Comparison of ENCODE assay signal across 8 mouse cellular contexts in genomic region chr6:85410771-85411273, GRCm38 (mm10). TPM values are rescaled to one million over a fixed set of nuclear protein-coding genes. Genes with fewer than 3 reads are reported as not detected.
A peak's percentile ranks its signal among the peaks of the same experiment; 100 is the strongest.
DNase-seq lines count a peak whose midpoint lies in the region; ATAC-seq and TF ChIP-seq lines count a peak whose summit lies in the region.

No protein-coding gene starts in this region.

- intact Hi-C loops in left cerebral cortex, postnatal 14 days (cut with DNase I), result loop anchor here (1.0 kb wide), 1 partner anchor 251 kb away; no protein-coding TSS in a partner anchor

- no peak for TF ChIP-seq POLR2A in small intestine, adult 2 months (IDR thresholded peaks at IDR 0.05; ENCODE audit: low read depth, low read length)

- TF ChIP-seq CTCF in small intestine, adult 2 months (IDR thresholded peaks at IDR 0.05; ENCODE audit: extremely low read depth, insufficient read length, insufficient replicate concordance, low read depth, low read length), result peak; percentile 69; the same call in 1 of the 2 replicates

- peak; percentile 15 for DNase-seq in gastrocnemius, adult 18-20 months (ENCODE audit: low spot score)
- no peak for DNase-seq in gastrocnemius, adult 8-10 months (ENCODE audit: low spot score in 2 of 2)
- peak; percentile 38 for DNase-seq in c-Kit-positive CD71-positive TER-119-positive erythroid progenitor cells, embryonic 14.5 days (ENCODE audit: low spot score)
- DNase-seq in forelimb bud, embryonic 11.5 days (ENCODE audit: low read depth, low spot score), result peak; percentile 82
- peak; percentile 47 to 56 for DNase-seq in left cerebral cortex, postnatal 14 days (ENCODE audit: low spot score in 2 of 2)

- H3K9ac ChIP-seq in hindbrain, embryonic 13.5 days, result no peak overlapping the region

- no peaks in the 10 kb centered on the region for H3K36me3 ChIP-seq in hindbrain, embryonic 13.5 days
- no peaks in the 10 kb centered on the region for H3K36me3 ChIP-seq in small intestine, adult 2 months (ENCODE audit: control insufficient read depth, insufficient read depth, low read length)

- no peak overlapping the region for H3K27ac ChIP-seq in hindbrain, embryonic 13.5 days
- no peak overlapping the region for H3K27ac ChIP-seq in small intestine, adult 2 months (ENCODE audit: insufficient read depth, low read depth, low read length)

- H3K4me1 ChIP-seq in hindbrain, embryonic 13.5 days (replicated peaks), result peaks cover 8% of the 10 kb centered on the region
- no peaks in the 10 kb centered on the region for H3K4me1 ChIP-seq in small intestine, adult 2 months (ENCODE audit: control insufficient read depth, insufficient read depth, insufficient read length, low read length)

- H3K4me2 ChIP-seq in hindbrain, embryonic 13.5 days, result no peak overlapping the region

- H3K27me3 ChIP-seq in hindbrain, embryonic 13.5 days, result peaks cover 59% of the 10 kb centered on the region
- H3K27me3 ChIP-seq in small intestine, adult 2 months (ENCODE audit: control insufficient read depth, insufficient read depth, low read length), result peaks cover 13% of the 10 kb centered on the region

- H3K4me3 ChIP-seq in hindbrain, embryonic 13.5 days, result no peak overlapping the region
- H3K4me3 ChIP-seq in small intestine, adult 2 months (ENCODE audit: low read depth, low read length), result no peak overlapping the region

- ATAC-seq in hindbrain, embryonic 13.5 days (ENCODE audit: low FRiP score), result peak; percentile 73
- ATAC-seq in megakaryocyte-erythroid progenitor cell, adult 5-6 weeks (replicated peaks; ENCODE audit: low FRiP score, low TSS enrichment, poor library complexity, severe bottlenecking), result peak; percentile 88

- H3K9me3 ChIP-seq in hindbrain, embryonic 13.5 days, result no peaks in the 10 kb centered on the region

- 10% methylated on average over 13 of the region's 13 CpGs for WGBS in hindbrain, embryonic 13.5 days
- WGBS in small intestine, adult 2 months, result 14% methylated on average over 13 of the region's 13 CpGs

RNA-seq across cellular contexts. Expression of gene Noto, which starts 12.9 kb away (rescaled TPM):
- not detected for total RNA-seq in gastrocnemius, adult 18-20 months (2021)
- total RNA-seq in gastrocnemius, adult 8-10 months (2022), result not detected
- not detected in 2 replicates for polyA plus RNA-seq in hindbrain, embryonic 13.5 days (2015; fragmentation: Nextera tagmentation; extraction: Ambion mirVana)
- total RNA-seq in left cerebral cortex, postnatal 14 days (2021), result not detected
- total RNA-seq in megakaryocyte-erythroid progenitor cell, adult 5-6 weeks (2014; fragmentation: Nextera tagmentation), result not detected in 2 replicates
- not detected in 2 replicates for total RNA-seq in megakaryocyte-erythroid progenitor cell, adult 5-6 weeks (2017)
- not detected in 2 replicates for polyA plus RNA-seq in small intestine, adult 2 months (2012; rRNA removed)

RNA-seq across cellular contexts. Expression of gene Smyd5, which starts 21.0 kb away (rescaled TPM):
- 1 to 10 TPM; 7.2 to 9.1 TPM for total RNA-seq in gastrocnemius, adult 18-20 months (2021)
- 1 to 10 TPM; 8.4 to 9.6 (median 8.4) TPM for total RNA-seq in gastrocnemius, adult 8-10 months (2022)
- 58.4 and 59.0 TPM in 2 replicates for polyA plus RNA-seq in hindbrain, embryonic 13.5 days (2015; fragmentation: Nextera tagmentation; extraction: Ambion mirVana)
- total RNA-seq in left cerebral cortex, postnatal 14 days (2021), result 10 to 100 TPM; 33.8 to 34.7 TPM
- 43.9 and 54.6 TPM in 2 replicates for total RNA-seq in megakaryocyte-erythroid progenitor cell, adult 5-6 weeks (2014; fragmentation: Nextera tagmentation)
- 36.8 and 43.6 TPM in 2 replicates for total RNA-seq in megakaryocyte-erythroid progenitor cell, adult 5-6 weeks (2017)
- 6.8 and 9.5 TPM in 2 replicates for polyA plus RNA-seq in small intestine, adult 2 months (2012; rRNA removed)

RNA-seq across cellular contexts. Expression of gene Rab11fip5, which starts 36.4 kb away (rescaled TPM):
- total RNA-seq in gastrocnemius, adult 18-20 months (2021), result 10 to 100 TPM; 24.8 to 46.2 TPM
- total RNA-seq in gastrocnemius, adult 8-10 months (2022), result 10 to 100 TPM; 23.8 to 35.6 (median 30.0) TPM
- 13.7 and 14.8 TPM in 2 replicates for polyA plus RNA-seq in hindbrain, embryonic 13.5 days (2015; fragmentation: Nextera tagmentation; extraction: Ambion mirVana)
- total RNA-seq in left cerebral cortex, postnatal 14 days (2021), result 10 to 100 TPM; 53.8 to 55.0 TPM
- 2.4 and 3.5 TPM in 2 replicates for total RNA-seq in megakaryocyte-erythroid progenitor cell, adult 5-6 weeks (2014; fragmentation: Nextera tagmentation)
- total RNA-seq in megakaryocyte-erythroid progenitor cell, adult 5-6 weeks (2017), result 1.1 and 2.2 TPM in 2 replicates
- 3.0 and 3.8 TPM in 2 replicates for polyA plus RNA-seq in small intestine, adult 2 months (2012; rRNA removed)

RNA-seq across cellular contexts. Expression of gene Cct7, which starts 40.5 kb away (rescaled TPM):
- 100 to 1,000 TPM; 127 to 131 TPM for total RNA-seq in gastrocnemius, adult 18-20 months (2021)
- 100 to 1,000 TPM; 139 to 146 (median 144) TPM for total RNA-seq in gastrocnemius, adult 8-10 months (2022)
- 601 and 603 TPM in 2 replicates for polyA plus RNA-seq in hindbrain, embryonic 13.5 days (2015; fragmentation: Nextera tagmentation; extraction: Ambion mirVana)
- total RNA-seq in left cerebral cortex, postnatal 14 days (2021), result 100 to 1,000 TPM; 209 to 210 TPM
- total RNA-seq in megakaryocyte-erythroid progenitor cell, adult 5-6 weeks (2014; fragmentation: Nextera tagmentation), result 322 and 323 TPM in 2 replicates
- total RNA-seq in megakaryocyte-erythroid progenitor cell, adult 5-6 weeks (2017), result 456 and 460 TPM in 2 replicates
- 39.1 and 69.7 TPM in 2 replicates for polyA plus RNA-seq in small intestine, adult 2 months (2012; rRNA removed)

RNA-seq across cellular contexts. Expression of gene Pradc1, which starts 40.9 kb away (rescaled TPM):
- 10 to 100 TPM; 16.1 to 17.7 TPM for total RNA-seq in gastrocnemius, adult 18-20 months (2021)
- total RNA-seq in gastrocnemius, adult 8-10 months (2022), result 10 to 100 TPM; 14.5 to 17.2 (median 16.6) TPM
- 20.2 and 22.7 TPM in 2 replicates for polyA plus RNA-seq in hindbrain, embryonic 13.5 days (2015; fragmentation: Nextera tagmentation; extraction: Ambion mirVana)
- total RNA-seq in left cerebral cortex, postnatal 14 days (2021), result 10 to 100 TPM; 27.1 to 34.0 TPM
- 34.0 and 38.3 TPM in 2 replicates for total RNA-seq in megakaryocyte-erythroid progenitor cell, adult 5-6 weeks (2014; fragmentation: Nextera tagmentation)
- 15.3 and 19.4 TPM in 2 replicates for total RNA-seq in megakaryocyte-erythroid progenitor cell, adult 5-6 weeks (2017)
- 10.9 and 15.9 TPM in 2 replicates for polyA plus RNA-seq in small intestine, adult 2 months (2012; rRNA removed)

Comparison
In these comparisons a context has a peak if more than half of its experiments do, and no peak if none do; other contexts are left out.
1. DNase-seq: peak in gastrocnemius, adult 18-20 months (single experiment), c-Kit-positive CD71-positive TER-119-positive erythroid progenitor cells, embryonic 14.5 days (single experiment), forelimb bud, embryonic 11.5 days (single experiment) and left cerebral cortex, postnatal 14 days (2 of 2); none in gastrocnemius, adult 8-10 months (0 of 2).
2. RNA of gene Rab11fip5, which starts 36.4 kb away (total RNA-seq): 53.8 to 55.0 TPM in left cerebral cortex, postnatal 14 days, 24.8 to 46.2 TPM in gastrocnemius, adult 18-20 months and 23.8 to 35.6 TPM in gastrocnemius, adult 8-10 months; 1.1 to 3.5 TPM in megakaryocyte-erythroid progenitor cell, adult 5-6 weeks; every median in the first group is over 4 times any median in the second.